Mouse (Mus musculus) adrenal gland, postnatal 36 days (tissue): ENCODE results near the gene Tbpl1. TPM values are rescaled to one million over a fixed set of nuclear protein-coding genes. Genes with fewer than 3 reads are reported as not detected.

Experiments used
- microRNA-seq: library from miRNA; unstranded; fragments of <30 nt; microRNA quantifications from one replicate; pipeline ENCODE4 v1.2.0, GENCODE M21; 2021
- total RNA-seq, 2 experiments: library from RNA; stranded (reverse); gene quantifications; 2 replicates each; pipeline ENCODE4 v1.2.3; 2021

The Tbpl1 gene
- total RNA-seq, 2 experiments from 2014 or later, result 31.0 to 34.6 TPM

Small RNA genes within 50 kb of the gene (microRNA-seq; reads per million reads assigned to microRNA genes)
- gene Mir7663, result not detected

Other genes with a start within 250 kb of the Tbpl1 start
- gene Slc2a12, start 86.9 kb downstream of the Tbpl1 start, total RNA-seq, result under 1 TPM; 0.89 to 0.99 TPM
- gene Tcf21, start 88.2 kb upstream of the Tbpl1 start, total RNA-seq, result 10 to 100 TPM in 1 of 2 experiments, 1 to 10 TPM in 1; 8.9 to 13.1 TPM